Mouse (Mus musculus): Measurements from ENCODE around the gene Cabp1. TPM values are rescaled to one million over a fixed set of nuclear protein-coding genes. Genes with fewer than 3 reads are reported as not detected.
"Not testable (repeated sequence)": the region's sequence is repeated elsewhere in the genome, so short reads cannot be mapped to it uniquely, and the experiment has no call there.

Gene Cabp1
- total RNA-seq, 4 experiments from 2014 or later, result 109 to 118 (median 114) TPM

DNA sequence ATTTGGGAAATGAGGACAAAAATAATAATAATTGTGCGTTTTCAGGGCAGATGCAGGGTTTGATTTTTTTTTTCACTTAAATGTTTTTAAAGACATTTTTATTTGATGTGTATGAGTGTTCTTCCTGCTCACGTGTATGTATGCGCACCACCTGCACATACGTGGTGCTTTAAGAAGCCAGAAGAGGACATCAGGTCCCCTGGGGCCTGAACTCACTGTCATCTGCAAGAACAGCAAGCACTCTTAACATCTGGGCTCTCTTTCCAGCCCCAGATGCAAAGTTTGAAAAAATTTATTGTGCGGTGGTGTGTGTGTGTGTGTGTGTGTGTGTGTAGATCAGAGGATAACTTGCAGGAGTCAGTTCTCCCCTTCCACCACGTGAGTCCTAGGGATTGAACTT, 16.3 kb downstream of the Cabp1 start:
- no peak for DNase-seq (ENCODE audit: low spot score in 2 of 2)

DNA sequence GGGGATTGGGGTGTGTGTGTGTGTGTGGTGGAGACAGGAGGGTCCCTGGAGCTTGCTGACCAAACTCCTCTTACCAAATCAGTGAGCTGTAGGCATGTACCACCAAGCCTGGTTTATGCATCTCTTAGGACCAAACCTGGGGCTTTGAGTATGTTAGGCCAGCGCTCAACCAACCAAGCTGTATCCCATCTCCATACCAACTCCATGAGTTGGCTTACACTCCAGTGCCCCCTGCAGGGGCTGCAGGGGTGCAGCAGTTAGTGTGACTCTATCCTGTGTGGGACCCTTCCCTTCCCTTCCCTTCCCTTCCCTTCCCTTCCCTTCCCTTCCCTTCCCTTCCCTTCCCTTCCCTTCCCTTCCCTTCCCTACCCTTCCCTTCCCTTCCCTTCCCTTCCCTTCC, 19.6 kb downstream of the Cabp1 start:
- no peak for DNase-seq (ENCODE audit: low spot score in 2 of 2)

DNA sequence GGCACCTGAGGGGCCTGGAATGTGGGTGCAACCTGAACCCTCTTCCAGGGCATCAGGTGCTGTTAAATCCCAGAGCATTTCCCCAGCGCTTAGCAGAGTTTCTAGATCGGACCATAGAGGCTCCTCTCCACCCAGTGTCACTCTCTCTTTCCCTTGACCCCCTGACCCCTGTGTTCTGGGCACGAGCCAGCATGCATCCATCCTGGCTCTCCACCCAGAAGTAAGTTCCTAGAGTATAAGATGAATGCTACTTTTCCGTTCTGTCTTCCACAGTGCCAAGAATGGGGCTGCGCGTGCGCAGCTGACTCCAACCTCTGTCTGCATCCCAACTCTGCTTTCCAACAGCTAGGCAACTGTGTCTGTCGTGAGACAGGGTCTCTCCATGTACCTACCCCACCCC, 24.0 kb downstream of the Cabp1 start:
- no peak for DNase-seq (ENCODE audit: low spot score in 2 of 2)

DNA sequence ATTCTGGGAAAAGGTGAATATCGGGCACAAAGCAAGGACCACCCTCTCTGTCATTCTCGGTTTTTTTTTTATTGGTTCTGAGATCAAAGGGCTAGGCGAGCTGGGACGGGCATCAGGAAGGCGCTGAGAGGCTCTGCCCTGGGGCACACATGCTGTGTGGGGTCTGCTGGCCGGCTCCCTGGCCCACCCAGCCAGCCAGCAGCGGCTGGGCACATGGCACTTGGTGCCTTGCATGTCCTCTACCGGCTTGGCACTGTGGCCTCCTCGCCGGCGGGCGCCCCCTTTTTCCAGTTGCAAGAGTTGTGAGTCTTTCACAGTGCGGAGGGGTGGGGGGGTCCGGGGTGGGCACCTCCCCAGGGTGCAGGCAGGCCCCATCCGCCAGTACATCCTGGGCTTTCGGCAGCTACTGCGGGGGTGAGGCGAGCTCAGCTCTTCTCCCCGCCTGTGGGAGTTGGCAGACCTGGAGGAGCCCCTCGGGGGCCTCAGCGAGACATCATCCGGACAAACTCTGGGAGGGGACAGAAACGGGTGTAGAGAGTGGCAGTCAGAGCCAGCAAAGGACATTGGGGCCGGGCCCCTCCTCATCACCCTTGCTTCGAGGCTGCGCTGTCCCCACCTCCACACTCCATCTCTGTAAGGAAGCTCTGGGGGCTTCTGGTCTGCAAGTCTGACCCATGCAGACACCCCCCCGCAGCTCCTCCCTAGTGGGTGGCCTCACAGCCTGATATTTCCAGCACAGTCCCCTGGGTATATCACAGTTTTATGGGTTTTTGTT, 25.4 kb downstream of the Cabp1 start:
- no peak for DNase-seq (ENCODE audit: low spot score in 2 of 2)

DNA sequence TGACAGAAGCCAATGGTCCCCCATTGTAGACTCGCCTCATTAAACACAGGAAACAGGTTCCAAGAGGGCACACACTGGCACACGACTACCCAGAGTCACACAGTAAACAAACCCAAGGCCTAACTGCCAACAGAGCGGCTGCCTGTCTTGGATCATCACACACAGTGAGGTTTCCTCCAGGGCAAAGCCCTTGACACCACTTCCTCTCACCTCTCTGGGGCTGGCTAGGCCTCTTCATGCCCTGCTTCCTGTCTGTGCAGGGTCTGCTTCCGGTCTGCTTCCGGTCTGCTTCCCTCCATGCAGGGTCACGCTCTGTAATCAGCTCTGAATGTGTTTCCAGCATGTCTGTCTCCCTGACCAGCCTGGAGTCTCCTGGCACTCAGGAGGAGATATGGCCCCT, 26.8 kb downstream of the Cabp1 start:
- DNase-seq (ENCODE audit: low spot score in 2 of 2), result no peak

DNA sequence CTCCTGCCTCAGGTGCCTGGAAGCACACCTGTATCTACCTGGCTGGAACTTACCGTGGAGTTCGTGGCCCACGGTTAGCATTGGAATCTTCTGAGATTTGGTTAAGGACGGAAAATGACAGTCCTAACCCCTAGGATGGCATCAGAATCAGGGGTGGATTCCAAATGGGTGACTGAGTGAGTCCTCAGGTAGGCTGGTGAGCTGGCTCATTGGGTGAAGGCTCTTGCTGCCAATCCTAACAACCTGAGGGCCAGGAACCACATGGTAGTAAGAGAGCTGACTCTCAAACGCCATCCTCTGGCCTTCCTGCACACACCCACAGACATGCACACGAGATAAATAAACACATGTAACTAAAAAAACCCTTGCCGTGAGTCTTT, 27.4 kb downstream of the Cabp1 start:
- DNase-seq (ENCODE audit: low spot score in 2 of 2), result no peak

DNA sequence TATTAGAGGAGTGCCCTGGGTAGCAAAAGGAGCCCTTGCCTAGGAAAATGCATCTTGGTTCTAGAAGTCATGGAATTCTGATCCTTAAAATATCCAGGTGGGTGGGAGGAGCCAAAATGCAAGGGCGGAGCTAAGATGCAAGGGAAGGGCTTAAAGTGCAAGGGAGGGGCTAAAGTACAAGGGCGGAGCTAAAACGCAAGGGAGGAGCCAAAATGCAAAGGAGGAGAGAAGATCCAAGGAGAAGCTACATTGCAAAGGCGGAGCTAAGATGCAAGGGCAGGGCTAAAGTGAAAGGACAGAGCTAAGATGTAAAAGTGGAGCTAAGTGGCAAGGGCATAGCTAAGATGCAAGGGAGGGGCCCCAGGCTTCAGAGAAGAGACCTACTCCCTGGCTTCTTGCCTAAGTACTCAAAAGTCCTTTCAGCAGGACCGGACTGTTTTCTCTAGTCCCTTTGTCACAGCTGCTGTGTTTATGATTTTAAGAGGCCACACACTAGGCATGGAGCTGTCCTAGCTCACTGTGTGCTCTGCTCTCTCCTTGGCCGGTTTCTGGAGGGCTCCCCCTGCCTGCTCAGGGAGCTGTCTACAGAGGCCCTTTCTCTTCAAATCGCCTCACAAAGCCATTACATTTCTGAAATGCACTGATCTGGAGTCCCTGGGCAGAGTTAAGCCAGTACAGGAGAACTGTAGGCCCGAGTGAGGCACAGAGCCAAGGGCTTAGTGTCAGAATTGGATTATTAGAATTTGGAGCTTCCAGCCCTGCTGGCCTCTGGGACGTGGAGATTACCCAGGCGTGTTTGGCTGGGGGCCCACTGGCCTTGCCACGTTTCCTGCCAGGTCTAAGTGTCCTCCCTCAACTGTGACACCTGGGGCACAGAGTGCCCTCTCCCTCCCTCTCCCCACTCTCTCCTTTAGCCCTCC, 28.0 kb downstream of the Cabp1 start:
- DNase-seq (ENCODE audit: low spot score in 2 of 2), result no peak

DNA sequence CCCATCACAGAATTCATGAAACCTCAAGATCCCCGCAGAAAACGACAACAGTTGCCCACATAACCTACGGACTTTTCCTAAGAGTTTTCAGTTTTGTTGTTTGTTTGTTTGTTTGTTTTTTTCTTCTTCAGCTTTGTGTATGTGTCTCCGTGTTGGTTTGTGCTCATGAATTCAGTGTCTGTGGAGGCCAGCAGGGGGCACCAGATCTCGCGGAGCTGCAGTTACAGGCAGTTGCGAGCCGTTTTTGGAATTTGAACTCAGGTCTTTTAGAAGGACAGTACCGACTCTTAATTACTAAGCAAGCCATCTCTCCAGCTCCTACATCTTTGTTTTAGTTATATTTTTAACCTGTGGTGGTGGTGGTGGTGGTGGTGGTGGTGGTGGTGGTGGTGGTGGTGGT, 28.8 kb downstream of the Cabp1 start:
- no peak for DNase-seq (ENCODE audit: low spot score in 2 of 2)

DNA sequence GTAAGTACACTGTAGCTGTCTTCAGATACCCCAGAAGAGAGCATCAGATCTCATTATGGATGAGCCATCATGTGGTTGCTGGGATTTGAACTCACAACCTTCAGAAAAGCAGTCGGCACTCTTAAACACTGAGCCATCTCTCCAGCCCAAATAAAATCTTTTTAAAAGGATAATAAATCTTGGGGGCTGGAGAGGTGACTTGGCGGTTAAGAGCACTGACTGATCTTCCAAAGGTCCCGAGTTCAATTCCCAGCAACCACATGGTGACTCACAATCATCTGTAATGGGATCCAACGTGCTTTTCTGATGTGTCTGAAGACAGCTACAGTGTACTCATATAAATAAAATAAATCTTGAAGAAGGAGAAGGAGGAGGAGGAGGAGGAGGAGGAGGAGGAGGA, 29.7 kb downstream of the Cabp1 start:
- not testable (repeated sequence) for DNase-seq (ENCODE audit: low spot score in 2 of 2)

DNA sequence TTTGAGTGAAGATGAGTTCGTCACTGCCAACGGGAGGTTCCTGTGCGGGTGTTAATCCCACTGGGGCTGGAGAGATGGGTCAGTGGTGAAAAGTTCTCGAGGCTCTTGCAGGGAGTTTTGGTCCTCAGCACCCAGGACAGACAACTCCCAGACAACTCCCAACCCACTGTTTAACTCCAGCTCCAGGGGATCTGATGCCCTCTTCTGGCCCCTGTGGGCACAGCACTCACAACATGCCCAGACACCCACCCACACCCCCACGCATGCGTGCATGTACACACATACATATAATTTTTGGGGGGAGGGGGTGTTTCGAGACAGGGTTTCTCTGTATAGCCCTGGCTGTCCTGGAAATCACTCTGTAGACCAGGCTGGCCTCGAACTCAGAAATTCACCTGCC, 30.6 kb downstream of the Cabp1 start:
- peak in 1 of 2 experiments; percentile 62 for DNase-seq (ENCODE audit: low spot score in 2 of 2)

DNA sequence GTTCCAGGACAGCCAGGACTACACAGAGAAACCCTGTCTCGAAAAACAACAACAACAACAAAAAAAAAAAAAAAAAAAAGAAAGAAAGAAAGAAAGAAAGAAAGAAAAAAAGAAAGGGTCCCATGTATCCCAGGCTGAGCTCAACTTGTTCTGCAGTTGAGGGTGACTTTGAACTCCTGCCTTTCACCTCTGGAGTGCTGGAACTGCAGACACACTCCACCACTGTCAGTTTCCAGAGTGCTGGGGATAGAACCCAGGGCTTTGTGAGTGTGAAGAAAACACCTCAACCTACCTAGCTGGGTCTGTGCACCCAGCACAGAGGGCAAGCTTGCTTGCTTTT, 32.3 kb downstream of the Cabp1 start:
- DNase-seq (ENCODE audit: low spot score in 2 of 2), result not testable (repeated sequence)

DNA sequence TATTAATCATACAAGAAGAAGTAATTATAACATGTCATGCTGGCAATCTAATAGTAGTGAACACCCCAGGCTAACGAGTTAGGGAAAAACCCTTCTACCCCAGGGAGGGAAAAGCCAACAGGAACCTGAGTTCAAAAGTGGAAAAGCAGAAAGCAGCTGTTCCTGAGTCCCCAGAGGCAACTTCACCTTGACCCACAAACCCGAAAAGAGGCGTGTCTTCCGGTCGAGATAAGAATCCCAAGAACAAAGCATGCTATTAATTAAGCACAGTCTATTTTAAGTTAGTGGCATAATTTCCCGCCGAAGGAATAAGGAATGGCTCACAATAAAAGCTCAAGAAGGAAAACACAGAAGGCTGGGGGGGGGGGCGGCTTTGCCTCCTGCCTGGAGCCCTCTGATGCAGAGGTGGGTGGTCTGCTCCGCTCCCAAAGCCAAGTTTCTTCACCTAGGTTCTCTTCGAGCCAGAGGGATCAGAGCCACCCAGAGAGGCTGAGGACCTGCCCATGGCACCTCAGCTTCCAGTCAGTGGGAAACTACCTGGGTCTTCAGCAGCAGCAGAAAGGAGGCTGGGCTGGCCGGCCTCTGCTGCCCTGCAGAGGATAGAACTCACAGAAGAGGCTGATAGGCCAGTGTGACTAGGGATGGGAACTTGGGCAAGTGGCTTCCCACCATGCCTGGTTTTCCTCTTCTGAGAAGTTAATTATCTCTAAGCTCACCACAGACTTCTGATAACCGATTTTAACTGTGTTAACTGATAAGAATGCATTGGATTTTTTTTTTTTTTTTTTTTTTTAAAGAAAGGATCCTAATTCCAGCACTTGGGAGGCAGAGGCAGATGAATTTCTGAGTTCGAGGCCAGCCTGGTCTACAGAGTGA, 32.9 kb downstream of the Cabp1 start:
- no peak for DNase-seq (ENCODE audit: low spot score in 2 of 2)

DNA sequence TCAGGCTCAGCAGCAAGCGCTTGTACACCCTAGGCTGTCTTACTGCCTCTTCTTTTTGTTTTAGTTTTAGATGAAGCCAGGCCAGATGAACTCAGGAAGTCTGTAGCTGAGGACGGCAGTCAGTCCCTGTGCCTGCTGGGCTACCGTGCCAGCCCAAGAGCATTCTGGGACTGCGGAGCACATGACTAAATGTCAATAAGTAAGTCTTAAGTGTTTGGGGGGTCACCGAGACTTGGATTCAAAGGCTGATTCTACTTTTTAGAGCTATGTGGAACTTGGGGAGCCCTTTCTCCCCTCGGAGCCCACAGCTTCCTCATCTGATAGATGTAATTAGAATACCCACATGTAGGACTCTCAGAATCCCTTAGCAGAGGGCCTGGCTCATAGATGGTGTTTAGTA, 33.5 kb downstream of the Cabp1 start:
- DNase-seq (ENCODE audit: low spot score in 2 of 2), result no peak

DNA sequence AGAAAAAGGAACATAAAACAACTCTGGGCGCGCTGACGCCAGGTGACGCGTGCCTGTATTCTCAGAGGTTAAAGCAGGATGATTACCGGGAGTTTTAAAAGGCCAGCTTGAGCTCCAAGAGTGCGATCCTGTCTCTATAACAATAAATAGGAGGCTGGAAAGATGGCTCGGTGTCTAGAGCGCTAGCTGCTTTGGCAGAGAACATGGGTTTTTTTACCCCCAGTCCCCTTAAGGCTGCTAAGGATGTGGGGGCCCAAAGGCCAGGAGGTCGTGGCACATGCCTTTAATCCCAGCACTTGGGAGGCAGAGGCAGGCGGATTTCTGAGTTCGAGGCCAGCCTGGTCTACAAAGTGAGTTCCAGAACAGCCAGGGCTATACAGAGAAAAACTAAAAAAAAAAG, 35.0 kb downstream of the Cabp1 start:
- DNase-seq (ENCODE audit: low spot score in 2 of 2), result no peak

DNA sequence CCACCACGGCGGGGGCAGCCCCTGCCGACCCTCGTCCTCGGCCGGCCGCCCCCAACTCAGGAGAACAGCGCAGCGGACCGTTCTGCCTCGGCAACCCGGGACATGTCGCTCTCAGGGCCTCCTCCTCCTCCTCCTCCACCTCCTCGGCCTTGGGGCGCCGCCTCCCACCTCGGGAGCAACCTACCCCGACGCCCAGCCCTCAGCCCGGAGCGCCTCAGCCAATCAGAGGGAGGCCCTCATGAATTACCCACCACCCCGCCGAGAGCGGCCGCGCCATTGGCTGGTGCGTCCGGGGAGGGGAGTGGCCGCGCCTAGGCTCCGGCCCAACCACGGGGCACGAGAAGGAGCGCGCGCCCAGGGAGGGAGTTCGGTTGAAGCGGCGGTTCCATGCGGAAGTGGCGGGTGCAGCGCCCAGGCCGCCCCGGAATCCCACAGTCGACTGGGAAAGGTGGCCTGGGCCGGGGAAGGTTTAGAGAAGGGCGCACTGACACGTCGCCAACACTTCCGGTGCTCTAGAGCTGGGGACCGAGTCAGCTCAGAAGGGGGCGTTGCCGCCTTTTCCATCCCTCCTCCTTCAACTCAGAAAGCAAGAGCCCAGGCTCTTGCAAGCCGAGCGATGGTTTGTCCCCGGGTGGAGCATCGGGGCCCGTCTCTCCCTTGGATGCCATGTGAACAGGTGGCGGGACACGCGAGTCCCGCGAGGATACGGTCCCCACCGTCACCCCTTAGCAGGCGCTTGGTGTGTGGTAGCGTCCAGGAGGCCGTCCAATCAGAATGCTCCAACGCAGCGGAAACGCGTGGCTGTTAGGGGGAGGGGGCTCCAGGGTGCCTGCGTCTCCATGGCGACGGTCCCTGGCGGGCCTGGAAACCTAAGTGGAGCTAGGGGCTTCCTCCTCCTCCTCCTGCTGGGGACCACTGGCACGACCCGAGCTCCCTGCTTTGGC, 35.9 kb downstream of the Cabp1 start, which contains the start of gene Mlec:
Gene Mlec (minus strand): TSS at position 140 of the 944 bp plus-strand sequence.
- DNase-seq (ENCODE audit: low spot score in 2 of 2), result peak; percentile 98 to 99

DNA sequence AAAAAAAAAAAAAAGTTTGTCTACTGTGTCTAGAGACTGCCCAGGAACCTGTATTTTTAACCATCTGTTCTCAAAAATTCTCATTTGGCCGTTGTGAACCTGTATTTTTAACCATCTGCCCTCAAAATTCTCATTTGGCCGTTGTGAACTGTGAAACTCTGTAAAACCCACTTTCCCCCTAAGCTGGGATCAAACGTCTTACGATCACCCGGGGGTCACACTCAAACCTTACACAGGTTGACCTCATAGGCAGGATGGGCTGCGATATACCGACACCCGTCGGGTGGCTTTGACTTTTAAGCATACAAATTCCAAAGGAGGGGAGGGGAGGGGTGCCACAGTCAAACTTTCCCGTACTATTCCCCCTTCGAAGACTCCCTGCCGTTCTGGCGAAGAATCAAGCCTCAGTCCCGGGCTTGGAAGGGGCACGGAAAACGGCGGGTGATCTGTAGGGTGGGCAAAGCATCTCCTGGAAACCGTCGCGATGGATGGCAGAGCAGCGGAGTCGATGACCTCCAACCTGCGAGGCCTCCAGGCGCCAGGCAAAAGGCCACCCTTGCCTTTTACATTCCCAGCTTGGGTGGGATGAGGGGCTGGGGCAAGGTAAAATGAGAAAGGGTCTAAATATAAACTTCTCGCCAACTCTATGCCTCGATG, 37.1 kb downstream of the Cabp1 start:
- DNase-seq (ENCODE audit: low spot score in 2 of 2), result no peak

DNA sequence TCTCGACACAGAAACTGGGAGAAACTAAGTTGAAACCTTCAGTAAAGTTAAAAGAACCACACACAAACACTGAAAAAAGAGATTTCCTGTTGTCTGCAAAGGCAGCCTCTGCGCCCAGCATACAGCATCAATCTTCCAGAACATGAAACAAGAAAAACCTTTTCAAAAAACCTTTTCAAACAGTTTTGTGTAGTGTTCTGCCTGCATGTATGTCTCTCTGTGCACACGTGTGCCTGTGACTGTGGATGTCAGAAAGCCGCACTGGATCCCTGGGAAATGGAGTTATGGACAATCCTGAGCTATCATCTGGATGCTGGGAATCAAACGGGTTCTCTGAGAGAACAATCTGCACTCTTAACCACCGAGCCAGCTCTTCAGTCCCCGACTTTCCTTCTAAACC, 37.8 kb downstream of the Cabp1 start:
- no peak for DNase-seq (ENCODE audit: low spot score in 2 of 2)

DNA sequence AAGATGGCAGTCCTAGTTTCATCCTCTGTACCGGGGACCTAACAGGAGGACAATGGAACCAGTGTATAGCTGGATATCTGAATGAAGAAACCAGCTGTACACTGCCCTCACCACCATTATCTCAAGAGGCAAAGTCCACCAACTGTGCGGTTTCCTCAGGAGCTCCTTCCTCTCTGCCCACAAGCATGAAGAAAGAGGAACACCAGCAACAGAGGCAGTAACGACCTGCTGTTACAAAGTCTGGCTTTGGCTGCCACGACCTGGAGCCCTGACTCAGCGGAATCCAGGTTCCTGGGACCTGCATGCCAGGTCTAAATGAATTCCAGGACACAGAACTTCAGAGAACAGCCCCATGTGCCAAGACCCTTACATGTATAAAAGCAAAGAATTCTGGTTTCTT, 38.4 kb downstream of the Cabp1 start:
- DNase-seq (ENCODE audit: low spot score in 2 of 2), result no peak

DNA sequence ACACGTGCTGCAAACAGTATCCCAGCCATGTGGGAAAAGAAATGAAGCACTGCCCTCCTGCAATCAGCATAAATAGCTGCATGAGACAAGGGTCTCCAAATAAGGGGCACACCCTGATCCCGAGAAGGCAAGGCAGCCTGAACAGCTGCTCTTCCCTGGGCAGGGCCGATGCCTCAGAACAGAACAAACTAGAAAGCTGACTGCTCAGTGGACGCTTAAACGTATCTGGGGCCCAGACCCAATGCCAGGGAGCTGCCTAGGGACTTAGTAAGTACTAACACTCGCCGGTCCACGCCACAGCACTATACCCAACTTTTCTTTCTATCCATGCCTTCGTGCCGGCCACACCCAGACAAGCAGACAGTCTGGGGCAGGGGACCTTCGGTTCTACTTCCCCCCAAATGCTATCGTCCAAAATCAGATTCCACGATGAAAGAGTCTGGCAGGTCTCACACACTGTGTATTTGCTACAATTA, 39.0 kb downstream of the Cabp1 start:
- DNase-seq (ENCODE audit: low spot score in 2 of 2), result no peak
